Mouse (Mus musculus) embryo, embryonic 11.5 days (tissue): ENCODE results near the gene Arhgap10.
A peak's percentile ranks its signal among the peaks of the same experiment; 100 is the strongest.

Experiments
- DNase-seq: peaks from one replicate; pipeline ENCODE4 v3.0.0-alpha.2; 2012; ENCODE audit warnings: low read depth, low spot score

Gene Arhgap10

DNA sequence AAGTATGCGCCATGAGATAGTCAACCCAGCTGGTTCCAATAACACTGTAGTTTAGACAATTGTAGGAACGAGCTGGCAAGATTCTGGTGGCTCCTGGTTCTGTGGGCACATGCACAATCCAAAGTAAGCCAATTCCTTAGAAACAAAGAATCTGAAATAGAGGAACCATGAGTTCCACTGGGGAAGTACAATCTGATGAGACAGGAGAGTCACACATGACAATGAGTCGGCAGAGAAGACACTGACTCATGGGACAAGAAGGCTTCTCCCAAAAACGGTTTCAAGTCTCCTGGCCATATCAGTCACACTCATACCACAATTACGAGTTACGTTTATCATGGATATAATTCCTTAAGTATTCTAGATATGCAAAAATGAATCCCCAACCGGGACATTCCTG, 75.3 kb downstream of the Arhgap10 start:
- no peak for DNase-seq

- no peak for DNase-seq
Measured at GRCm38 (mm10) chr8:77440913-77441312, 76.8 kb downstream of the Arhgap10 start.

DNA sequence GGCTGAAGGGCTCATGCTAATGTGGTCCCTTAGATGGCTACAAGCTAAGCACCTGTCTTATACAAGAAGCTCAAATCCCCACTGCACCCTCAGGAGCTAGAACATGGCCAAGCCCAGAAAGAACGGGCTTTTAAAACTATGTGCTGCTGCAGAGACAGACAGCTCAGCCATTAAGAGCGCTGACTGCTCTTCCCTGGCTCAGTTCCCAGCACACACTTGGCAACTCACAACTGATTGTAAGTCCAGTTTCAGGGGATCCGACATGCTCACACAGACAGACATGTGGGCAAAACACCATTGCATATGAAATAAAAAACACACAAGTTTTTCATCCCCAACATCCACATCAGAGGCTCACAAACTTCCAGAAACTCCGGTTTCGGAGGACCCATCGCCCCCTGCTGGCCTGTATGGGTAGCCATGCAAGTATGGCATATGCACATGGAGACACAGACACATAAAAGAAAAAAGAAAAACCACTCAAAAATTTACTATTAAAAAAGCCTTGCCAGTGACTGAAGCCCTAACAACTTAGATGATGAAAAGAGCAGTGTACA, 77.4 kb downstream of the Arhgap10 start:
- DNase-seq, result no peak

- DNase-seq, result no peak
Measured at GRCm38 (mm10) chr8:77439670-77440069, 78.1 kb downstream of the Arhgap10 start.

DNA sequence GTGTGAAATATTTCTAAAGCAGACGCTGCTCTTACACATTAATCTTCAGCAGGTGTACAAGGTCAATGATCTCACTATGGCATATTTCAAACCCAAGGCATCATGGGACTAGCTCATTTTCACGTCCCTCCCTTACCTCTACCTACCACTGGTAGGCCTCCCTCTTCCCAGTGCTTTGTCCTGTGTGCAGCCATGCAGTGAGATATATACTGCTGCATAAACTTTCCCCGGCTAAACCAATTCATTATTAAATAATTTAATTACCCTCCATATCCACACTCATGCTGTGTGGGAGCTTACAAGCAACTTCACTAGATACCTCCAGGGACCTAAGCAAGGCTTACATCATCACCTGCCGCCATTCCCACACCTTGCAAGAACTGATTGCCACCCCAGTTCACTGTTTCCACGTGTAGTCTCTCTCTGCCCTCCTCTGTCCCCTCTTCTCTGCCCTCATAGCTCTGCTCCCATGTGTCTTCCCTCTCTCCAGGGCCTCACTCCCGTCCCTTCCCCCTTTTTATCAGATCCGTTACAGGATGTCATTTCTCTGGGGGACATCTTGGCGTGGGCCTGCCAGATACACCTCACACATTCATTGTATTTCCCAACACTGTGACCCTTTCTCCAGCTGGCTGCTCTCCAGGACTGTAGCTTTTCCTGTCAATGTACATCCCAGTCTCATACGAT, 79.8 kb downstream of the Arhgap10 start:
- DNase-seq, result no peak

- no peak for DNase-seq
Measured at GRCm38 (mm10) chr8:77436013-77436990, 81.5 kb downstream of the Arhgap10 start.

- DNase-seq, result no peak
Measured at GRCm38 (mm10) chr8:77433221-77433620, 84.5 kb downstream of the Arhgap10 start.

DNA sequence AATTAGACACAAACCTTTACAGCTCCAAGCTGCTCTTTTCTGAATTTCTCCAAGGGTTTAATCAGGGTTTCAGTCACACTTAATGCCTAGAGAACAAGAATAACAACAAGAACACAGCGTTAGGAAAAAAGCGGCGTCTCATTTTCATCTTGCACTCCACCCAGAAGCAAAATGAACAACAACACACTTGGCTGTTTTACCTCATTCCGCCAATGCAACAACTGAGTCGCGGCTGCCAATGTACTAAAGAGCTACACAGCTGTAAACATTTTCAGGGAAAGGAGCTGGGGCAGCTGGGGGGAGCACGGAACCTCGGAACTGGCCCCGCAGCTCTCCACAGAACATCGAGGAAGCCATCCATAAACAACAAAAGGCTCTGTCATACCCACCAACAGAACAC, 85.0 kb downstream of the Arhgap10 start:
- no peak for DNase-seq

DNA sequence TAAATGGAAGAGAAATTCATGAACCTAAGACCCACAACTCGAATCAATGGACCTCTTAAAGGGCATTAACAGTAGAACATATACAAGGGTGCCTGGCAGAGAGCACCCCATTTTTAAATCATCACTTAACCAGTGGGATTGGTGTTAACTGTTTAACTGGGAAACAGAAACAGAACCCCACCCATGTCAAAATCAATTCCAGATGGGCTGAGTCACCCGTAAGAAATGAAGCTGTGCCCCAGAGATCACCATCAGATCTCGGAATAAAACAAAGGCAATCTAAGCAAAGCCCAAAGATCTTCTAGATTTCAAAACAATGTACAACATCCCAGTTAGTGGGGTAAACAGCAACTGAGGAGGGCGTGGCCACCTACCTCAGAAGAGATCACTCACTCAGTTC, 89.3 kb downstream of the Arhgap10 start:
- DNase-seq, result no peak

- DNase-seq, result no peak
Measured at GRCm38 (mm10) chr8:77428015-77428414, 89.7 kb downstream of the Arhgap10 start.

DNA sequence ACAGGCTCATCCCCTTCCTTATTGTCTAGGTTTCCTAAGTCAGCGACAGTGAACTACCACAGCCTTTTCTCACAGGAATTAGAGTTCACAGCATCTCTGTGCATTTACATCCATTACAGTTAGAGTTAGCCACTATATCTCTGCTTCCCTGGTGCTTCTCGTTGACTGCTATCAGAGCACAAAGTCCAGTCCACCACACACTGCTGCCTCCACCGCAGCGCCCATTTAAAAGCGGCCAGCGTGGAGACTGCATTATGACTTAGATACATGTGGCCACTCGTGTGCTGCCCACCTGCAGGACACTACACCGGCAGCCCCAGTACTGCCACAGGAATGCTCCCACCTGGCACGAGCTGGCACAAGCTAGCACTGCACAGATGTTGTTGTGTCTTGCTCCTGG, 90.3 kb downstream of the Arhgap10 start:
- no peak for DNase-seq

DNA sequence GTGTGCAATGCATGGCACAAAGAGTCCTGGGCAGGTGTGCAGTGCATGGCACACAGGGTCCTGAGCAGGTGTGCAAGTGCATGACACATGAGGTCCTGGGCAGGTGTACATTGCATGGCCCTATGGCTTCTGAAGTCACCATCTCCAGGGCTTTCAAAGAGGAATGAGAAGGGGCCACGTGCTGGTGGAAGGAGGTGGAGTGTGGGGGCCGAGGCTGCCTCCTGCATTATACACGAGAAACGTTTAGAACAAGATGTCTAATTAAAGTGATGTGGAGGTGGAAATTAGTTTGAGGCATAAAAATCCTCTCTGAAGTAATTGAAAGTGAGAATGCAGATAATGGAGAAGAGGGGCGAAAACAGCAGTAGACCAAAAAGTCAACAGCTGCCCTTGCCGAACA, 93.9 kb downstream of the Arhgap10 start:
- DNase-seq, result no peak

DNA sequence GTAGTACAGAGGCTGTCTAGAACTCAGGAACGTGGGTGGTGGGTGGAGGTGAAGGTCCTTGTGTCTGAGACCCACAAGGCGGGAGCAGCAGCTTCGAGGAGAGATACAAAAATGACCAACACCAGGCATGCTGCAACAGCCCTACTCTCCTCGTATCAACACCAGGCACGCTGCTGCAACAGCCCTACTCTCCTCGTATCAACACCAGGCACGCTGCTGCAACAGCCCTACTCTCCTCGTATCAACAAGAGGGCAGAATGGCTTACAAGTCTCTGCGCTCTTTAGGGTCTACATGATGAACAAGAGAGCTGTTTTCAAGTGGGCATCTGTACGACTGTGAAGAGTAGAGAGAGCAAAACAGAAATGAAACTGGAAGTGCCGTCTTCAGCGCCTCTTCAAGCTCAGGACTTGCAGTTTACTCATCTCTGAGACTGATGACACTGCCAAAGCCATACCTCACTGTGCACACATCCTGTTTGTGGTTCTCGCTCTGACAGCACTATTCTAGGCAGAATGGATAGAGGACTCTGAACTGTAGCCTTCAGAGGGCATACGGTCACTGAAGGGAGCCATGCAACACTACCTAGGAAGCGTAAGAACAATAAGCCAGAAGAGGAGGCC, 95.0 kb downstream of the Arhgap10 start:
- DNase-seq, result no peak

GRCm38 (mm10) chr8:77421596-77421995, 96.2 kb downstream of the Arhgap10 start:
- DNase-seq, result no peak

DNA sequence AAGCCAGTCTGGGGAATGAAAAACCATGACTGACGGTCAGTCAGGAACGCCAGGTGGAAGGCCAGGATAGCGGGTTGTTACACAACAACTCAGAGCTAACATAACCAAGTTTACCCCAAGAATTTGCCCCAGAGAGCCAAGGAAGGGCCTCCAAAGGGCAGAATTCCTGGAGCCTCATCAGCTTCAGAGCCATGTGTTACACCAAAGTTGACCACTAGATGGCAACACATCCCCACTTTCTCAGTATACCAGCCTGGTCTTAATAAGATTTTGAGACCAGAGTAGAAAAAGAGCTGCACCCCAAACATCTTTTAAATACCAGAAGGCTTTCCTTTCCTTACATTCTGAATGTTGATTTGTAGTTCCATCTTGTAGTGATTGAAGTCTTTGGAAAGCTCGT, 98.0 kb downstream of the Arhgap10 start:
- DNase-seq, result peak; percentile 51

DNA sequence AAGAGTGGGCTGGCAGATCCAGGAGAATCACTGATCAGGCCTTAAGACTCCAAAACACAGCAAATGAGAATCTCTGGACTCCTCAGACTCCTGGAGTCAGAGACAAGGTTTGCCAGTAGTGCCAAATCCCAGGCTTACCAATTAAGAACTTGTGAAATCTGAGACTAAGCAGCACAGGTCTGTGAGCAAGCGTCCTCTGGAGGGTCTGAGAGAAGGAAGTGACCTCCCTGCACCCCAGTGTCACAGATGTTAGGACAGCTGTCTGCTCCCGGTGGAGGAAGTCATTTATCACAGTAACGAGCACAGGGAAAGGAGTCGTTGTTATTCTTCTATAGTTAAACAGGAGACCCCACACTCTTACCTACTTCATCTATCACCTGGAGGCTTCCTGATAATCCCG, 101.0 kb downstream of the Arhgap10 start:
- no peak for DNase-seq

DNA sequence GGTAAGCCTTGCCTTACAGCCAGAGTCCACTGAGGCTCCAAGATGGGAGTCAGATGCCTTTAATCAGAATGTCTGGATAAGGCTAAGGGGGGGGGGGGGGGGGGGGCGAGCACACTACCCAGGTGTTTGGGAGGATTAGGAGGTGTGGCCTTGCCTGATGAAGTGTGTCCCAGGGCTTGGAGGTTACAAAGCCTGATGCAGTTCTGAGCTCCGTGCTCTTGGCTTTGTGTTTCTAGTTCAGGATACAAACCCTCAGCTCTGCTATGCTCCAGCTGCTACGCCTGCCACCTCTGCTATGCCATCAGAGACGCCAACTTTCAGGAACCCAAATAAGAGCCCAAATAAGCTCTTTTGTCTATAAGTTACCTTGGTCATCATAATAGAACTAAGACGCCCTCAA, 101.7 kb downstream of the Arhgap10 start:
- no peak for DNase-seq

DNA sequence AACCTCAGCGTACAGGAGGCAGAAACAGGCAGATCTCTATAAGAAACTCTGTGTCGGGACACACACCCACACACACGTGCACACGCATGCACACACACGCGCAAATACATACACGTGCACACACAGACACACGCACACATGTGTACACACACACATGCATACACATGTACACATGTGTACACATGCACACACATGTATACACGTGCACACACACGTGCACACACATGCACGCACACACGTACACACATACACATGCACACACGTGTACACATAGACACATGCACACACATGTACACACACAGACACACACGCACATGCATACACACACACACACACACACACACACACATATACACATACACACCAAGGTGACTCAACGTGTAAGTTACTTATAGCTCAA, 106.5 kb downstream of the Arhgap10 start:
- DNase-seq, result no peak

- no peak for DNase-seq
Measured at GRCm38 (mm10) chr8:77410394-77410793, 107.4 kb downstream of the Arhgap10 start.

DNA sequence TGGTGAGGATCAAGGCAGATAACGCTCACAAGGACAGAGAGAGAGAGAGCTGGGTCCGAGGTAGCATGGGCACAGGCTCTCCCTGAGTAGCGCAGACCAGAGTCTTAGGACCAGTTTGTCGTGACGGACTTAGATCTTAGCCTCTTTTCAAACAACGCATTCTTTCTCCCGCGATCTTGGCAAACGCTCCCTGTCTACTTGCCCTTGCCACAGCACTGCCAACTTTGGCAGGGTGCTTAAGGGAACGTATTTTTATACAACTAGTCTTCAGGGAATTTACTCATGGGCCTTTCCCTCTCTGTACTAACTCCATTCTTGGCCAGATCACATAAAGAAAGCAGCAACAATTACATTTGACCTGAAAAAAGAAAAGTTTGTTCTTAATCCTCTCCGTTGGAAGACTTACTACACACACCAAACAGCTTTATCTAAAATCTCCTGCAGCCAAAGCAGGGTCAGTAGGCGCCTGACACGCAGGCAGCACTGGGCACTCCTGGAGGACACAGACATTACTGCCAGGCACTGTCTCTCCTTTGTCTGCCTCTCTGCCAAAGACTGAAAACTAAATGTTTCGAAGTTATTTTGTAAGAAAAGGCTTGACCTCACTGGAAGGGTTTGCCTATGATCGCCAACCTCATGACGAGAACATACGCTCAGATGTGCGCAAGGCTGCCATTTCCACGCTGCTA, 109.1 kb downstream of the Arhgap10 start:
- DNase-seq, result no peak

DNA sequence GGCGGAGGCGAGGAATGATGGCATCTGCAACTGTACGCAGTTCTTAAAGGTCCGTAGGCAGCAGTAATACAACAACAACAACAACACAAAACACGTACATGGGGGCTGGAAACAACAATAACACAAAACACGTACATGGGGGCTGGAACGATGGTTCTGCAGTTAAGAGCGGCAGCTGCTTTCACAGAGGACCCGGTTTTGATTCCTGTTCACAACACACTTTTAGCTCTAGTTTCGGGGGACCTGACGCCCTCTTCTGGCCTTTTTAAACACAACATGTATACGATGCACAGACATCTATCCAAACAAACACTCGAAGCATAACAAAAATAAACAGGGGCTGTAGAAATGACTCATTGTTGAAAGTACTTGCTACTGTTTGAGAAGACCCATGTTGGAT, 110.9 kb downstream of the Arhgap10 start:
- no peak for DNase-seq

GRCm38 (mm10) chr8:77406444-77406843, 111.3 kb downstream of the Arhgap10 start:
- DNase-seq, result no peak
